8 mouse cellular contexts compared by ENCODE assay signal in the genomic region with DNA sequence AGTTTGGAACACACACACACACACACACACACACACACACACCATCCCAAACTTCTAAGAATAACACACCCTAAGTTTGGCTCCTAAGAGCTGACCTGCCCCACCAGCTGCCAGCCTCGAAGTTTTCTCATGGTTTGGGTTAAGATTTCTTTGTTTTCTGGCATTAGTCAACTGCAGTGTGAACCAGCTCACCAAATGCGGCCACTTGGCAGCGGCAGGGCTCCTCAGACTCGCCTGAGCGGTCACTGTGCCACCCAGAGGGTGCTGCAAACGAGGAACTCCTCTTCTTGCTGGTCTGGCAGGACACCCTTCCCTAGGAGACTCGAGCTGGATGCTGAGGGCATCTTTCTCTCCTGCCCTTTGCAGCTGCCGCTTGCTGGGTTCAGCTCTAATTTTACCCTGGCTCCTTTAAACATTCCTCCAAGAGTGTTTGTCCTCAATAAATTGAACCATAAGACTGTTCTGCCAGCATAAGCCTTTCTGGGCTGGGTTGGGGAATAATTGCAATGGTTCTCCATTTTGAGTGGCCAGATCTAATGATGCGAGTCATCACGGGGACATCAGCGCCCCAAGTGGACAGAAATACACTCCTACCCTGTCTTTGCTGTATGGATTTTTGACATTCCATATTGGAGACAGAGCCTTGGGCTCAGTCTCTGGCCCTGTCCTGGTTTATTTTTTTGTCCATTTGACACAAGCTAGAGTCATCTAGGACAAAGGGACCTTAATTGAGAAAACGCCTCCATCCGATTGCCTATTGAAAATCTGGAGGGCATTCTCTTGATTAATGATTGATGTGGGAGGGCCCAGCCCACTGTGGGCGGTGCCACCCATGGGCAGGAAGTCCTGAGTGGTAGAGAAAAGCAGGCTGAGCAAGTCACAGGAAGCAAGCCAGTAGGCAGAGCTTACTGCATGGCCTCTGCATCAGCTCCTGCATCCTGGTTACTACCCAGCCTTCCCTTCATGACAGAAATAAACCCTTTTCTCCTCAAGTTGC. TPM values are rescaled to one million over a fixed set of nuclear protein-coding genes. Genes with fewer than 3 reads are reported as not detected.
A peak's percentile ranks its signal among the peaks of the same experiment; 100 is the strongest.
DNase-seq lines count a peak whose midpoint lies in the region; ATAC-seq and TF ChIP-seq lines count a peak whose summit lies in the region.

No protein-coding gene starts in this region.

- H3K9me3 ChIP-seq in liver, embryonic 14.5 days (ENCODE audit: control insufficient read depth, low read length) = no peaks in the 10 kb centered on the region

- ATAC-seq in liver, embryonic 14.5 days (ENCODE audit: insufficient read depth) = no peak

- H3K27me3 ChIP-seq in liver, embryonic 14.5 days (ENCODE audit: control insufficient read depth, insufficient read depth, low read length) = no peaks in the 10 kb centered on the region

- no peak overlapping the region for H3K27ac ChIP-seq in liver, embryonic 14.5 days

- peak; percentile 67 to 72 for DNase-seq in cerebellum, postnatal 14 days
- DNase-seq in cerebellum, adult 9-11 months = no peak
- DNase-seq in liver, embryonic 14.5 days (ENCODE audit: low read depth in 3 of 3, low spot score in 3 of 3) = no peak
- DNase-seq in liver = no peak
- DNase-seq in induced T-regulatory cell, adult 2 months (ENCODE audit: low read depth) = peak; percentile 81
- peak; percentile 66 for DNase-seq in naive thymus-derived CD4-positive, alpha-beta T cell, adult 2 months (ENCODE audit: low read depth)
- no peak for DNase-seq in gastrocnemius, postnatal 25 days
- no peak for DNase-seq in gastrocnemius, postnatal 4 days (ENCODE audit: low spot score in 2 of 2)

- TF ChIP-seq EP300 in liver, embryonic 14.5 days (IDR thresholded peaks at IDR 0.05; ENCODE audit: low read depth) = no peak

- no peak overlapping the region for H3K4me2 ChIP-seq in liver, embryonic 14.5 days (ENCODE audit: low read depth)

- H3K4me3 ChIP-seq in liver, embryonic 14.5 days (ENCODE audit: insufficient read depth in 1 of 2, low read depth in 2 of 2, low read length in 2 of 2) = no peak overlapping the region

- 62% methylated on average over 14 of the region's 14 CpGs for WGBS in liver, embryonic 14.5 days (ENCODE audit: insufficient replicate concordance)

- no peak overlapping the region for H3K9ac ChIP-seq in liver, embryonic 14.5 days (replicated peaks)

- H3K36me3 ChIP-seq in liver, embryonic 14.5 days (replicated peaks; ENCODE audit: control insufficient read depth, insufficient read depth, low read depth) = no peaks in the 10 kb centered on the region

- TF ChIP-seq CTCF in liver, embryonic 14.5 days (IDR thresholded peaks at IDR 0.05; ENCODE audit: low read depth) = peak; percentile 30; the same call in 1 of the 2 replicates

- H3K4me1 ChIP-seq in liver, embryonic 14.5 days (replicated peaks; ENCODE audit: control insufficient read depth in 2 of 2, insufficient read depth in 2 of 2, low read length in 1 of 2) = peaks cover 0 to 3% of the 10 kb centered on the region in 2 experiments; a peak in 1 of 4 replicates

RNA-seq across cellular contexts. Expression of a gene that starts 37.7 kb away (rescaled TPM):
- 3.1 and 4.6 TPM in 2 replicates for polyA plus RNA-seq in liver, embryonic 14.5 days (2012; rRNA removed)
- polyA plus RNA-seq in liver, embryonic 14.5 days (2014; fragmentation: Nextera tagmentation; extraction: Ambion mirVana) = 3.7 and 4.0 TPM in 2 replicates
- total RNA-seq in gastrocnemius, postnatal 25 days (2021) = 10 to 100 TPM; 13.5 to 16.6 TPM
- total RNA-seq in gastrocnemius, postnatal 4 days (2021) = 10 to 100 TPM; 63.4 to 64.4 TPM

Comparison
In these comparisons a context has a peak if more than half of its experiments do, and no peak if none do; other contexts are left out.
1. DNase-seq: peak in cerebellum, postnatal 14 days (2 of 2), induced T-regulatory cell, adult 2 months (single experiment) and naive thymus-derived CD4-positive, alpha-beta T cell, adult 2 months (single experiment); none in cerebellum, adult 9-11 months (single experiment), liver, embryonic 14.5 days (0 of 3), liver (single experiment), gastrocnemius, postnatal 25 days (single experiment) and gastrocnemius, postnatal 4 days (0 of 2).